Mouse (Mus musculus) limb, embryonic 12.5 days (tissue): Measurements from ENCODE around the gene Oaz1. TPM values are rescaled to one million over a fixed set of nuclear protein-coding genes. Genes with fewer than 3 reads are reported as not detected.
"Not testable (repeated sequence)": the region's sequence is repeated elsewhere in the genome, so short reads cannot be mapped to it uniquely, and the experiment has no call there.

Experiments used
- ATAC-seq: fragments of 200-750 bp; cut with Nextera tagmentation; 2 replicates; pipeline ENCODE4 v1.8.0; 2017; ENCODE audit warnings: low read depth, moderate TSS enrichment; ENCODE audit not compliant: insufficient number of reproducible peaks, insufficient read depth, low FRiP score, low TSS enrichment
- H3K27ac ChIP-seq: fragments of 300-500 bp; sonication (generic); 2 replicates; pipeline ENCODE4 v1.5.1; 2016; ENCODE audit warnings: mild to moderate bottlenecking, moderate library complexity
- H3K27me3 ChIP-seq: fragments of 300-500 bp; sonication (generic); 2 replicates; pipeline ENCODE4 v1.6.1; 2016; ENCODE audit warnings: mild to moderate bottlenecking, moderate library complexity
- H3K36me3 ChIP-seq: fragments of 300-500 bp; sonication (generic); 2 replicates; pipeline ENCODE4 v1.6.1; 2016; ENCODE audit warnings: mild to moderate bottlenecking, moderate library complexity
- H3K4me1 ChIP-seq: fragments of 300-500 bp; sonication (generic); replicated peaks from 2 replicates; pipeline ENCODE4 v1.6.1; 2016
- H3K4me2 ChIP-seq: fragments of 300-500 bp; sonication (generic); 2 replicates; pipeline ENCODE4 v1.6.1; 2016; ENCODE audit warnings: mild to moderate bottlenecking, moderate library complexity
- H3K4me3 ChIP-seq: fragments of 300-500 bp; sonication (generic); replicated peaks from 2 replicates; pipeline ENCODE4 v1.5.1; 2016; ENCODE audit warnings: mild to moderate bottlenecking
- H3K9ac ChIP-seq: fragments of 300-500 bp; sonication (generic); replicated peaks from 2 replicates; pipeline ENCODE4 v1.6.1; 2016; ENCODE audit warnings: mild to moderate bottlenecking, moderate library complexity
- H3K9me3 ChIP-seq: fragments of 300-500 bp; sonication (generic); 2 replicates; pipeline ENCODE4 v1.6.1; 2016; ENCODE audit warnings: mild to moderate bottlenecking, moderate library complexity
- WGBS: fragments of 180-500 bp; shearing (Covaris S2); methylation state at CpG from one replicate; pipeline ENCODE4 v1.1.7; 2016; 5-methylcytosine and 5-hydroxymethylcytosine counted together
- polyA plus RNA-seq: library from polyadenylated mRNA; unstranded; fragments of >200 nt; fragmentation: Nextera tagmentation; extraction: Ambion mirVana; gene quantifications from 2 replicates; pipeline ENCODE4 v1.2.1, GENCODE M21; 2016

Gene Oaz1
- polyA plus RNA-seq, 1 experiment from 2014 or later: 1,832 TPM

DNA sequence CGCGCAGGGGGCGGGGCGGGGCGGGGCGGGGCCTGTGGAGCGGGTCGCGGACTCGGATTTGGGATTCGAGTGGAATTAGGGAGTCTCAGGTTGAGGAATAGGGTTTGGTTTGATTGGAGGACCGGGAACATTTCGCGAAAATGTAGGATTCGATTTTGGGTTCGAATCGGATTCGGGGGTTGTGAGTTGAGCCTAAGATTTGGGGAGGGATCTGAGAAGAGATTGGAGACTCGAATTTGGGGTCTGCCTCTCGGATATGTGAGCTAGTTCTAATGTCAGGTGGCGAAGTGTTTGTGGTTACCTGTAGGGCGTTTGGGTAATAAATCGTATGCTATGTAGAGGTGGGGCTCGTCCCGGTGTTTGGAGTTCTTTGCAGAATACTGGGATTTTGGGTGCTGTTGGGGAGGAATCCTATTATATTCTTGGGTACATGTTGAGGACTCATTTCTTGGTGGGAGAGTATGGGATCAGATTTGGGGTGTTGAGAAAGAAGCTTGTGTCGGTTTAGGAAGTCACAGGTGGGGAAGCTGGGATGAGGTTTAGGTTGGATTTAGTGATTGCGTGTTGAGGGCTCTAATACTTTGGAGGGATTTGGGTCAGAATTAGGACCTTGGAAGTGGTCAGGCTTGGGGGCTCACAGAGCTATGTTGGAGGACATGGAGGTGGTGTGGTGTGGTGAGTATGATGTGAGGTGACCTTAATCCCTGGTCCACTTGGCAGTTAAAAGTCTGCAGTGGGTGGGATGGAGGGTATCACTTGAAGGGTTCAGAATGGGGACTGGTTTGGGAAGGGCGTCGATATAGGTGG lies 810 bp downstream of the Oaz1 start:
- peaks cover 27% of the 10 kb centered on the region for H3K36me3 ChIP-seq
- H3K9me3 ChIP-seq: no peaks in the 10 kb centered on the region
- H3K9ac ChIP-seq: peak overlapping the region; percentile 93
- WGBS: 7% methylated on average over 29 of the region's 29 CpGs
- H3K4me1 ChIP-seq: peaks cover 38% of the 10 kb centered on the region
- ATAC-seq: no peak
- no peaks in the 10 kb centered on the region for H3K27me3 ChIP-seq
- peak overlapping the region; percentile 91 for H3K27ac ChIP-seq
- peak overlapping the region; percentile 77 for H3K4me3 ChIP-seq
- peak overlapping the region; percentile 98 for H3K4me2 ChIP-seq

DNA sequence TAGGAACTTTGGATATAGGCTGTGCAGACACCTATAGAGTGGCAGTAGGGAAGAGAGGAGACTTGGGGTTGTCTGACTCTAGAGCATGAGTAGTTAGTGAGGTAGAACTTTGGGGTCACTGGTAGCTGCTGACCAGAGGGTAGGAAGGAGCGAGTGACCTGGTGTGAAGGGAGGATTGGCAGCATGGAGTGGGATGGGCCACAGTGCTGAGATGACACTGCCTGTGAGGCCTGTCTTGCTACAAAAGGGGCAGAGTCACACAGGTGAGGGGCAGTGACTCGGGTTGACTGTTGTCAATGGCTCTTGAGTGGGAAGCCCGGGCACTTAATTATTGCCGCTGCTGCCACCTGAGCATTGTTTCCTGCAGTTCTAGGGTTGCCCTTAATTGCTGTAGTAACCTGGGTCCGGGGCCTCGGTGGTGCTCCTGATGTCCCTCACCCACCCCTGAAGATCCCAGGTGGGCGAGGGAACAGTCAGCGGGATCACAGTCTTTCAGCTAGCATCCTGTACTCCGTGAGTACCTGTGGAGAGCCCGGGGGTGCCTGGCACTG lies 1.5 kb downstream of the Oaz1 start:
- Histone ChIP-seq H3K27ac (no peak overlapping the region), H3K9me3 (no peaks in the 10 kb centered on the region), H3K4me3 (peak overlapping the region; percentile 77), H3K4me1 (peaks cover 38% of the 10 kb centered on the region), H3K4me2 (peak overlapping the region; percentile 98), H3K9ac (peak overlapping the region; percentile 93), H3K27me3 (peaks cover 2% of the 10 kb centered on the region), H3K36me3 (peaks cover 27% of the 10 kb centered on the region)
- ATAC-seq: no peak
- WGBS: 76% methylated on average over 10 of the region's 10 CpGs

DNA sequence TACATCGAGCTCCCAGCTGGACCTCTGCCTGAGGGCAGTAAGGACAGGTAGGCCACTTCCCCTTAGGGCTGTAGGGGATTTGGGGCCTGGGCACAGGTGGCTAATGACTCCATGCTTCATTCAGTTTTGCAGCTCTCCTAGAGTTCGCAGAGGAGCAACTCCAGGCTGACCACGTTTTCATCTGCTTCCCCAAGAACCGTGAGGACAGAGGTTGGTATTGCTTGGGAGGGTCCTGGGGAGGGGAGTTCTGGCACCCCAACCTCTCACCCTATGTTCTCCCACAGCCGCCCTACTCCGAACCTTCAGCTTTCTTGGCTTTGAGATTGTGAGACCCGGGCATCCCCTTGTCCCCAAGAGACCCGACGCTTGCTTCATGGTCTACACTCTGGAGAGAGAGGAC lies 2.1 kb downstream of the Oaz1 start:
- not testable (repeated sequence) for H3K27me3 ChIP-seq, H3K27ac ChIP-seq, ATAC-seq, H3K9ac ChIP-seq, H3K9me3 ChIP-seq
- H3K36me3 ChIP-seq: peaks cover 27% of the 10 kb centered on the region
- H3K4me1 ChIP-seq: peaks cover 38% of the 10 kb centered on the region
- H3K4me2 ChIP-seq: peak overlapping the region; percentile 98
- 84% methylated on average over 8 of the region's 9 CpGs for WGBS
- H3K4me3 ChIP-seq: peak overlapping the region; percentile 77

DNA sequence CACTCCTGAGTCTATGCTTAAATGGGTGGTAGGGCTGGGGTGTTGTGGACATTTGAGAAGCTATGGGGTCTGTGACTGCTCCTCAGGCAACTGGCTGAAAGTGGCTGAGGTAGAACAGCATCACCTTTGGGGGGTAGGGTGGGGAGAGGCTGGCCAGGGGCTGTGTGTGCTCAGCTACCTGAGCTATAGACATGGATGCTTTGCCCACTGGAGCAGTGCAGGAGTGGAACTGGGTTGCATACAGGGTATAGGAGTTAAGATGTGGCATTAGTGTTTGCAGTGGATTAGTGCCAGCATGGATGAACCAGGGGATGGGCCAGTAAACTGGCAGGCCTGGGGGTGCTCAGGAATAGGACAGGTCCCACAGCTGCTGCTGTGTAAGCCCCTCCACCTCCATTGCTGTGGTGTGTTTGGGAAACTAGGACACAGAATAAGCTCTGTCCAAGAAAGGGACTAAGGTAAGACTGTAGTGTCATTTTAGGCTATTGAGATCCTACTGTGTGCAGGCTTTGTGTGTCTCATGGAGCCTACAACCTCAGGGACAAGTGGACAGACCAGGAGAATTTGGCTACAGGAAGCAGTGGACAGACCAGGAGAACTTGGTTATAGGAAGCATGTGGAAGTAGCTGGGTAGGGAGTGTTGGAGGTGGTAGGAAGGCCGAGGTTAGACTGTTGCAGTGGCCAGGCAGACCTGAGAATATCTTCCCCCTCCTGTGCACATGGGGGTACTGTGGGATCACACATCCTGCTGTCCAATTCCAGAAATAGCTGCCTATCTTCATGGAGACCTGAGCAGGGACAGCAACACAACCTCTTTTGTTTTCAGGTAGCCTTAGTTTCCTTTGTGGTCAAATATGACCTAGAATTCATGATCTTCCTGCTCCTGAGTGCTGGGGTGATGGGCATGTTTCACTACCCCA lies 3.2 kb downstream of the Oaz1 start:
- peaks cover 19% of the 10 kb centered on the region for H3K27me3 ChIP-seq
- peaks cover 4% of the 10 kb centered on the region; the same call in 1 of the 2 replicates for H3K9me3 ChIP-seq
- H3K36me3 ChIP-seq: peaks cover 27% of the 10 kb centered on the region
- H3K4me1 ChIP-seq: peaks cover 39% of the 10 kb centered on the region
- no peak overlapping the region for H3K4me2 ChIP-seq
- H3K27ac ChIP-seq: 0 out of 2 replicates have a peak overlapping the region, but pooled peaks have one; percentile 12
- H3K4me3 ChIP-seq: peak overlapping the region; percentile 7; the same call in 1 of the 2 replicates
- no peak for ATAC-seq
- 73% methylated on average over 1 of the region's 1 CpGs for WGBS
- H3K9ac ChIP-seq: no peak overlapping the region

DNA sequence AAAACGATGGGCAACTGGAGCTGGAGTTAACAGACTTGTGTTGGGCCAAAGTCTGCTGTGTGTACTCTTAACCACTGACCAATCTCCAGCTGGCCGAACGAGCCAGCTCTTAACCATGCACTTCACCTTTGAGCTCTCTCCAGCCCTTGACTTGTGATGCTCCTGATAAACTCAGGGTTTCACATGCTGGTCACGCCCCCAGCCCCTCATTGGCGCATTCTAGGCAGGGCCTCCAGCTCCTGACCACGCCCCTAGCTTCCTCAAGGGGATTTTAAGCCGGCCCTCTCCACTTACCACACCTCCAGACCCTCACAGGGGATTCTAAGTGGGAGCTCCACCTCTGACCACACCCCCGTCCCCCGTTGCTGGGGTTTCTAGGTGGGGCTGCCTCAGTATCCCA lies 4.7 kb downstream of the Oaz1 start:
- peaks cover 7% of the 10 kb centered on the region; the same call in 1 of the 2 replicates for H3K9me3 ChIP-seq
- 0 out of 2 replicates have a peak overlapping the region, but pooled peaks have one; percentile 17 for H3K4me2 ChIP-seq
- peaks cover 34% of the 10 kb centered on the region for H3K27me3 ChIP-seq
- H3K9ac ChIP-seq: no peak overlapping the region
- no peak overlapping the region for H3K27ac ChIP-seq
- H3K36me3 ChIP-seq: peaks cover 27% of the 10 kb centered on the region
- no peak for ATAC-seq
- WGBS: 3% methylated on average over 9 of the region's 9 CpGs
- 0 out of 2 replicates have a peak overlapping the region, but pooled peaks have one; percentile 9 for H3K4me3 ChIP-seq
- H3K4me1 ChIP-seq: peaks cover 47% of the 10 kb centered on the region

DNA sequence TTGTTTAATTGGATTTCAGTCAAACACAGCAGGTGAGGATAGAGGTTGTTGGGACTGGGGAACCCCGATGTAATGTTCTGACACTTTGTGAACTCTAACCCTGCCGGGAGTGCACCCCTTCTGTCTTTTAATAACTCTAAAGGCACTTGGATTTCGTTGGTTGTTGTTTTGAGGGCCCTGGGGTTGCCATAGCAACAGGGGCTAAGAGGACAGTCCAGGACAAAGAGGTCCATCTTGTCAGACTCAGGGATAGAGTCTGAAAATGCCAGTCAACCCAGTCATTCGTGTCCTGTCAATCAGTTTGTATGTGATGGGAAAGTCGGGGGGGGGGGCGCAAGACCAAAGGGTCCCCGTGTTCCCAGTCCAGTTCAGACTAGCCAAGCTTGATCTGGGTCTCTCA lies 6.4 kb downstream of the Oaz1 start:
- peaks cover 27% of the 10 kb centered on the region for H3K36me3 ChIP-seq
- no peak overlapping the region for H3K27ac ChIP-seq
- no peak overlapping the region for H3K4me3 ChIP-seq
- H3K4me2 ChIP-seq: no peak overlapping the region
- peaks cover 7% of the 10 kb centered on the region; the same call in 1 of the 2 replicates for H3K9me3 ChIP-seq
- no peak overlapping the region for H3K9ac ChIP-seq
- no peak for ATAC-seq
- WGBS: 73% methylated on average over 7 of the region's 7 CpGs
- H3K27me3 ChIP-seq: peaks cover 51% of the 10 kb centered on the region
- H3K4me1 ChIP-seq: peaks cover 43% of the 10 kb centered on the region

DNA sequence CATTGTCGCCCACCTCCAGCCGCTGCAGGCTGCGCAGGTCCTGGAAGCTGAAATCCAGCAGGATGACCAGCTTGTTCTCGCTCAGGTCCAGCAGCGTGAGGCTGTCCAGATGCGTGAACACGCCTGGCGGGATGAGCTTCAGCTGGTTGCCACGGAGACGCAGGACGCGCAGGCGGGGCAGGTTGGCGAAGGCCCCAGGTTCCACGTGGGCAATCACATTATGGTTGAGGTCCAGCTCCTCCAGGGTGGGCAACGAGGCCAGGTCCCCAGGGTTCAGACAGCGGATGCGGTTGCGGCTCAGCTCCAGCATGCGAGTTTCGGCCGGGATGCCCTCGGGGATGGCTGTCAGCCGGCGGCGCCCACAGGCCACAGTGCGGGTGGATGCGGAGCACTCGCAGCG lies 9.2 kb downstream of the Oaz1 start:
- H3K36me3 ChIP-seq: 0 out of 2 replicates have a peak, but pooled peaks cover 3% of the 10 kb centered on the region
- WGBS: 49% methylated on average over 30 of the region's 30 CpGs
- H3K27me3 ChIP-seq: peaks cover 73% of the 10 kb centered on the region
- no peak for ATAC-seq
- no peak overlapping the region for H3K9ac ChIP-seq
- H3K4me1 ChIP-seq: peaks cover 19% of the 10 kb centered on the region
- peak overlapping the region; percentile 18 for H3K4me3 ChIP-seq
- 0 out of 2 replicates have a peak overlapping the region, but pooled peaks have one; percentile 8 for H3K4me2 ChIP-seq
- H3K9me3 ChIP-seq: peaks cover 7% of the 10 kb centered on the region; the same call in 1 of the 2 replicates
- H3K27ac ChIP-seq: no peak overlapping the region

DNA sequence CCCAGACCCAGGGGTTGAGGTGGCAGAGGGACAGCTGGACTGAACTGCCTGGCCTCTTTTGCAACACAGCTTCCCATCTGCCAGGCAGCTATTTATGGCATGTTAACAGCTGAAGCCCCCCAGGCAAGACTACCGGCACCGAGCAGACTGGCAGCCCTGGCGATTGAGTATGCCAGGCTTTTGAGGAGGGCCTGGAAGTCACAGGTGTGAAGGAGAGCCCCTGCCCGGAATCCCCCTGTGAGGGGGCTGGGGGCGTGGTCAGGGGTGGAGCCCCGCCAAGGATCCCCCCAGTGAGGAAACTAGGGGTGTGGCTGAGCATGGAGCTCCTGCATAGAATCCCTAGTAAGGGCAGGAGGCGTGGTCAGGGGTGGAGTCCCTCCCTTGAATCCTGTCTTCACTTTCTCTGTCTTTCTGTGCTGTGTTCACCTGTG lies 10.5 kb downstream of the Oaz1 start:
- Histone ChIP-seq H3K27me3 (peaks cover 86% of the 10 kb centered on the region), H3K4me1 (peaks cover 9% of the 10 kb centered on the region; the same call in 1 of the 2 replicates), H3K4me3 (no peak overlapping the region), H3K27ac (no peak overlapping the region), H3K9me3 (peaks cover 7% of the 10 kb centered on the region; the same call in 1 of the 2 replicates), H3K4me2 (no peak overlapping the region), H3K9ac (no peak overlapping the region), H3K36me3 (no peaks in the 10 kb centered on the region)
- ATAC-seq: no peak
- WGBS: 49% methylated on average over 7 of the region's 7 CpGs

DNA sequence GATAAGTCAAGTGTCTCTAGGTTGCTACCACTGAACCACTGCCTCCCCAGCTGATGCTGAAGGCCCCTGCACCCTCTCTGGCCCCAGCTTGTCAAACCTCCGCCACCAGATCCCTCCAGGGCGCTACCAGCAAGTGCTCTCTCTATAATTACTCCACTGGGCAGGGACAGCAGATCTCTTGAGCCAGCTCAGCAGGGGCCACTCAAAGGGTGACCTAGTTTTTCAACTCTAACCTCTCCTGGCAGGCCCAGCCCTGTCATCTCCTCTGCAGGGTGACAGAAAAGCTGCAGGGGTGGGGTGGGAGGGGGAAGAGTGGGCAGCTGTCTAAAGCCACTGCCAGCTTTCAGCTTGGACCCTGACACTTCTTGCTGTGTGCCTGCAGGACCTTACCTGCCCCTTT lies 11.4 kb downstream of the Oaz1 start:
- Histone ChIP-seq H3K9me3 (peaks cover 7% of the 10 kb centered on the region; the same call in 1 of the 2 replicates), H3K4me3 (no peak overlapping the region), H3K9ac (0 out of 2 replicates have a peak overlapping the region, but pooled peaks have one; percentile 1), H3K36me3 (no peaks in the 10 kb centered on the region), H3K4me2 (no peak overlapping the region), H3K27ac (no peak overlapping the region), H3K4me1 (peaks cover 9% of the 10 kb centered on the region; the same call in 1 of the 2 replicates), H3K27me3 (peaks cover 94% of the 10 kb centered on the region)
- 15% methylated on average over 2 of the region's 2 CpGs for WGBS
- no peak for ATAC-seq

DNA sequence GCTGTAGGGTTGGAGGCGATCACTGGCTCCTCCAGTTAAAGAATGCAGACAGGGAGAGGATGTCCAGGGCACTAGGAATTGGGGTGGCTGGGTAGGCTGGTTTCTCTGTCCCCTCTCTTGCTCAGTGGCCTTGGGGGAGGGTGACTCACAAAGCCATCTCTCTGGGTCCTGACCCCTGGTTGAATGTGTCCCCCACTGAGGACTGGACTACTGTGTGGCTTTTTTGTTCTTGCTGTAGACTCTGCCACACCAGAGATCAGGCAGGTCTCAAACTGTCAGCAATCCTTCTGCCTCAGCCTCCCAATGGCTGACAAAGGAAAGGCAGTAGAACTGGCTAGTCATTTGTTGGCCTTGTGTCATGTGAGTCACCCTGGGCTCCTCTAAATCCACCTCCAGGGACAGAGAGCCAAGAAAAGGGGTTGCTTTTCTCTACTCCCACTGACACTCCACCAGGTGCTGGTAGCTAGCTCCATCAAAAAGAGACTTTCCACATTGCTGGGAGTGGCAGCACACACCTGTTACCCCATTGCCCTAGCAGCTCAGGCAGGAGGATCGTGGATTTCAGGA lies 12.0 kb downstream of the Oaz1 start:
- peaks cover 7% of the 10 kb centered on the region; the same call in 1 of the 2 replicates for H3K9me3 ChIP-seq
- H3K4me2 ChIP-seq: no peak overlapping the region
- 0 out of 2 replicates have a peak overlapping the region, but pooled peaks have one; percentile 1 for H3K9ac ChIP-seq
- WGBS: 64% methylated on average over 2 of the region's 2 CpGs
- H3K36me3 ChIP-seq: no peaks in the 10 kb centered on the region
- H3K4me3 ChIP-seq: no peak overlapping the region
- peaks cover 94% of the 10 kb centered on the region for H3K27me3 ChIP-seq
- no peak overlapping the region for H3K27ac ChIP-seq
- ATAC-seq: no peak
- H3K4me1 ChIP-seq: peaks cover 13% of the 10 kb centered on the region
